Mouse (Mus musculus) olfactory bulb, adult 2 months (tissue): ENCODE data around the gene Fcer1g.

Experiments
- CTCF ChIP-seq: fragments of 200-500 bp; IDR thresholded peaks from 2 replicates; pipeline ENCODE4 v1.5.1; 2012; ENCODE audit warnings: low read depth, mild to moderate bottlenecking, low read length, moderate library complexity; ENCODE audit not compliant: insufficient read depth
- POLR2A ChIP-seq: fragments of 200-500 bp; IDR thresholded peaks from 2 replicates; pipeline ENCODE4 v1.6.1; 2012; ENCODE audit warnings: mild to moderate bottlenecking, low read depth, low read length, moderate library complexity; ENCODE audit not compliant: insufficient read depth

GRCm38 (mm10) chr1:171281528-171281923, 47.4 kb upstream of the Fcer1g start:
- TF ChIP-seq CTCF (peak; percentile 49), POLR2A (no peak)
